Mouse (Mus musculus) limb, embryonic 12.5 days (tissue): Measurements from ENCODE around the gene Resp18. TPM values are rescaled to one million over a fixed set of nuclear protein-coding genes. Genes with fewer than 3 reads are reported as not detected.

ENCODE experiments used
- ATAC-seq: fragments of 200-750 bp; cut with Nextera tagmentation; 2 replicates; pipeline ENCODE4 v1.8.0; 2017; ENCODE audit warnings: low read depth, moderate TSS enrichment; ENCODE audit not compliant: insufficient number of reproducible peaks, insufficient read depth, low FRiP score, low TSS enrichment
- H3K27ac ChIP-seq: fragments of 300-500 bp; sonication (generic); 2 replicates; pipeline ENCODE4 v1.5.1; 2016; ENCODE audit warnings: mild to moderate bottlenecking, moderate library complexity
- H3K27me3 ChIP-seq: fragments of 300-500 bp; sonication (generic); 2 replicates; pipeline ENCODE4 v1.6.1; 2016; ENCODE audit warnings: mild to moderate bottlenecking, moderate library complexity
- H3K36me3 ChIP-seq: fragments of 300-500 bp; sonication (generic); 2 replicates; pipeline ENCODE4 v1.6.1; 2016; ENCODE audit warnings: mild to moderate bottlenecking, moderate library complexity
- H3K4me1 ChIP-seq: fragments of 300-500 bp; sonication (generic); replicated peaks from 2 replicates; pipeline ENCODE4 v1.6.1; 2016
- H3K4me2 ChIP-seq: fragments of 300-500 bp; sonication (generic); 2 replicates; pipeline ENCODE4 v1.6.1; 2016; ENCODE audit warnings: mild to moderate bottlenecking, moderate library complexity
- H3K4me3 ChIP-seq: fragments of 300-500 bp; sonication (generic); replicated peaks from 2 replicates; pipeline ENCODE4 v1.5.1; 2016; ENCODE audit warnings: mild to moderate bottlenecking
- H3K9ac ChIP-seq: fragments of 300-500 bp; sonication (generic); replicated peaks from 2 replicates; pipeline ENCODE4 v1.6.1; 2016; ENCODE audit warnings: mild to moderate bottlenecking, moderate library complexity
- H3K9me3 ChIP-seq: fragments of 300-500 bp; sonication (generic); 2 replicates; pipeline ENCODE4 v1.6.1; 2016; ENCODE audit warnings: mild to moderate bottlenecking, moderate library complexity
- WGBS: fragments of 180-500 bp; shearing (Covaris S2); methylation state at CpG from one replicate; pipeline ENCODE4 v1.1.7; 2016; 5-methylcytosine and 5-hydroxymethylcytosine counted together
- polyA plus RNA-seq: library from polyadenylated mRNA; unstranded; fragments of >200 nt; fragmentation: Nextera tagmentation; extraction: Ambion mirVana; gene quantifications from 2 replicates; pipeline ENCODE4 v1.2.1, GENCODE M21; 2016

The Resp18 gene
- polyA plus RNA-seq, 1 experiment from 2014 or later = 0.83 TPM

- Histone ChIP-seq H3K9ac (no peak within 1 kb of the TSS), H3K4me2 (peak within 1 kb of the TSS; percentile 26; the same call in 1 of the 2 replicates), H3K36me3 (no peaks in the 10 kb centered on the region), H3K9me3 (no peaks in the 10 kb centered on the region), H3K27me3 (peaks cover 66% of the 10 kb centered on the region), H3K4me3 (peak within 1 kb of the TSS; percentile 18; the same call in 1 of the 2 replicates), H3K4me1 (no peaks in the 10 kb centered on the region), H3K27ac (no peak within 1 kb of the TSS)
- 12% methylated on average over 32 of the region's 32 CpGs for WGBS
- ATAC-seq = no peak
Measured at GRCm38 (mm10) chr1:75264091-75264880, 13.9 kb downstream of the Resp18 start, which contains the start of gene Ptprn. Gene Ptprn, minus strand, starts transcription at chr1:75264502.

GRCm38 (mm10) chr1:75262969-75263951 is 15.0 kb downstream of the Resp18 start:
- no peak overlapping the region for H3K9ac ChIP-seq
- H3K27ac ChIP-seq = no peak overlapping the region
- no peaks in the 10 kb centered on the region for H3K36me3 ChIP-seq
- H3K4me1 ChIP-seq = no peaks in the 10 kb centered on the region
- peak overlapping the region; percentile 18; the same call in 1 of the 2 replicates for H3K4me3 ChIP-seq
- ATAC-seq = no peak
- peaks cover 57% of the 10 kb centered on the region for H3K27me3 ChIP-seq
- H3K9me3 ChIP-seq = no peaks in the 10 kb centered on the region
- peak overlapping the region; percentile 26; the same call in 1 of the 2 replicates for H3K4me2 ChIP-seq
- WGBS = 2% methylated on average over 40 of the region's 40 CpGs

DNA sequence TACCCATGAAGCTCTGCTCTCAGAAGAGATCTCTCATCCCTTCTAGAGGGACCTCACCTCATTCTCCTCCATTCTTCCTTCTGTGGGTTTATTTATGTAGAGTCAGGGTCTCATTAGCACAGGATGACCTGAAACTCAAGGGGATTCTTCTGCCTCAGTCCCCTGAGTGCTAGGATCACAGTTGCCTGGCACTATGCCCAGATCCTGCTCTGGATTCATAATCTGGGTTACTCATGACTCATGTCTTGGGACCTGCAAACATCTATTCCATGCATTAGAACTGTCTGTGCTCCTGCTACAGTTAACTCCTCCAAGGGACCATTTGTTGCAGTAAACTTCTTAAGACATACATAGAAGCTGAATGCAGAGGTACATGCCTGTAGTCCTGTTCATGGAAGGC is 16.9 kb downstream of the Resp18 start:
- Histone ChIP-seq H3K9ac (no peak overlapping the region), H3K4me2 (no peak overlapping the region), H3K4me1 (no peaks in the 10 kb centered on the region), H3K27ac (no peak overlapping the region), H3K4me3 (no peak overlapping the region), H3K9me3 (no peaks in the 10 kb centered on the region), H3K36me3 (no peaks in the 10 kb centered on the region), H3K27me3 (peaks cover 63% of the 10 kb centered on the region)
- no peak for ATAC-seq

GRCm38 (mm10) chr1:75255516-75256046 is 22.6 kb downstream of the Resp18 start:
- Histone ChIP-seq H3K9me3 (no peaks in the 10 kb centered on the region), H3K36me3 (no peaks in the 10 kb centered on the region), H3K9ac (no peak overlapping the region), H3K27me3 (peaks cover 34% of the 10 kb centered on the region), H3K4me1 (peaks cover 10% of the 10 kb centered on the region; the same call in 1 of the 2 replicates), H3K27ac (no peak overlapping the region), H3K4me3 (no peak overlapping the region), H3K4me2 (no peak overlapping the region)
- 68% methylated on average over 10 of the region's 10 CpGs for WGBS
- ATAC-seq = no peak

DNA sequence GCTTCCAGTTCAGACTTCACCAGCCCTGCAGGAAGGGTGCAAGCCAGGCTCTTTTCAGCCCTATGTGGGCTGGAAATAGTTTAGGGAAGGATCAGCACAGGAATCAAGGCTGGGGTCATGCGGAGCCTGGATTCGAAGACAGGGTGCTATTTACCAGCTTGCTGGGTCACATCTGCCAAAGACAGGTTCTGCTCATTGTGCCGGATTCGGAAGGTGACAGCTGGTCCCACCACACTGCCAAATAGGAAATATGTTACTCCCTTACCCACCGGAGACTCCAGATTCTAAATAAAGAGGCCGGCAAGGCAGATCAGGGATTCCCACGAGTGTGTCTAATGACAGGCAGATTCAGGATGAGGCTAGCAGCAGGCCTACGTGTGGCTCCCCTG is 23.6 kb downstream of the Resp18 start:
- WGBS = 70% methylated on average over 8 of the region's 8 CpGs
- H3K4me3 ChIP-seq = no peak overlapping the region

DNA sequence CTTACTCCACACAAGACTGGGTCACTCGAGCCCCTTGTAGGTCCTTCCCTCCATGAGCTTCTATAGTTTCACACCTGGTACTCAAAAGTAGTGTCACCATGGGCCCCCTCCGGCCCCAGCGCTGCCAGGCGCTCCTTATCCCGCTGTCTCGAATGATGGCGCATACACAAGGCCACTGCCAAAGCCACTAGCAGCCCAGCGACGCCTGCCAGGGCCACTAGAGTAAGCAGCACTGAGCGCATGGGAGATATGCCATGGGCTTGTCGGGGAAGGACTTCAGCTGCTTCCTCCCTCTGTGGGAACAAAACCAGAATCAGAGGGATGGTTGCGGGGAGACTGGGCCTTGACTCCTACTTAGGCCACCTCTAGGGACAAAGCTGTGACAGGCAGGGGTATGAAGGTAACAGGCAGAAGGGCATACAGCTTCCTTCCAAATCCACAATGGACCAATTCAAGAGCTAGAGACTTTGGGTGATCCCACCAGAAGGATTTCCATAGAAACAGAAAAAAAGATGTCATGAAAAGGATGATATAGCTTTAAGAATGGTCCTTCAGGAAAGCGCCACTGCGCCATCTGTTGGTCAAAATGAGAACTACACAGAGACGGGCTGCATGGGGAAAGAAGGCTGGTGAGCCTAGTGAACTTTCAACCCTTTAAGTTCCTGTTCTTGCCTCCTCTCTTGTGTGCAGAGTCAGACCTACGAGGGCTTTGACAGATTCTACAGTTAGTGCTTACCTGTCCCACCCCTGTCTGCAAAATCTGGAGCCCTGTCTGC is 24.2 kb downstream of the Resp18 start:
- ATAC-seq = no peak
- 67% methylated on average over 16 of the region's 16 CpGs for WGBS

More for the DNA sequence above, 23.6 kb downstream of the Resp18 start:
- no peak overlapping the region for H3K4me2 ChIP-seq
- H3K9ac ChIP-seq = no peak overlapping the region
- no peaks in the 10 kb centered on the region for H3K9me3 ChIP-seq
- peaks cover 30% of the 10 kb centered on the region for H3K27me3 ChIP-seq
- ATAC-seq = no peak
- H3K36me3 ChIP-seq = no peaks in the 10 kb centered on the region
- H3K4me1 ChIP-seq = peaks cover 12% of the 10 kb centered on the region; the same call in 1 of the 2 replicates
- H3K27ac ChIP-seq = no peak overlapping the region

GRCm38 (mm10) chr1:75253029-75253428 is 25.2 kb downstream of the Resp18 start:
- Histone ChIP-seq H3K27me3 (peaks cover 30% of the 10 kb centered on the region), H3K27ac (no peak overlapping the region), H3K36me3 (no peaks in the 10 kb centered on the region), H3K4me2 (no peak overlapping the region), H3K4me1 (peaks cover 18% of the 10 kb centered on the region), H3K4me3 (no peak overlapping the region), H3K9me3 (no peaks in the 10 kb centered on the region), H3K9ac (no peak overlapping the region)
- 72% methylated on average over 16 of the region's 16 CpGs for WGBS
- no peak for ATAC-seq

More for the DNA sequence above, 24.2 kb downstream of the Resp18 start:
- H3K4me1 ChIP-seq = peaks cover 12% of the 10 kb centered on the region; the same call in 1 of the 2 replicates
- H3K4me3 ChIP-seq = no peak overlapping the region
- no peaks in the 10 kb centered on the region for H3K9me3 ChIP-seq
- no peak overlapping the region for H3K9ac ChIP-seq
- peaks cover 30% of the 10 kb centered on the region for H3K27me3 ChIP-seq
- no peaks in the 10 kb centered on the region for H3K36me3 ChIP-seq
- no peak overlapping the region for H3K27ac ChIP-seq
- no peak overlapping the region for H3K4me2 ChIP-seq

GRCm38 (mm10) chr1:75252308-75252707 is 25.9 kb downstream of the Resp18 start:
- Histone ChIP-seq H3K27me3 (peaks cover 25% of the 10 kb centered on the region), H3K9me3 (no peaks in the 10 kb centered on the region), H3K4me3 (no peak overlapping the region), H3K4me2 (no peak overlapping the region), H3K4me1 (peaks cover 25% of the 10 kb centered on the region), H3K36me3 (no peaks in the 10 kb centered on the region), H3K9ac (no peak overlapping the region), H3K27ac (no peak overlapping the region)
- WGBS = 69% methylated on average over 13 of the region's 13 CpGs
- no peak for ATAC-seq

DNA sequence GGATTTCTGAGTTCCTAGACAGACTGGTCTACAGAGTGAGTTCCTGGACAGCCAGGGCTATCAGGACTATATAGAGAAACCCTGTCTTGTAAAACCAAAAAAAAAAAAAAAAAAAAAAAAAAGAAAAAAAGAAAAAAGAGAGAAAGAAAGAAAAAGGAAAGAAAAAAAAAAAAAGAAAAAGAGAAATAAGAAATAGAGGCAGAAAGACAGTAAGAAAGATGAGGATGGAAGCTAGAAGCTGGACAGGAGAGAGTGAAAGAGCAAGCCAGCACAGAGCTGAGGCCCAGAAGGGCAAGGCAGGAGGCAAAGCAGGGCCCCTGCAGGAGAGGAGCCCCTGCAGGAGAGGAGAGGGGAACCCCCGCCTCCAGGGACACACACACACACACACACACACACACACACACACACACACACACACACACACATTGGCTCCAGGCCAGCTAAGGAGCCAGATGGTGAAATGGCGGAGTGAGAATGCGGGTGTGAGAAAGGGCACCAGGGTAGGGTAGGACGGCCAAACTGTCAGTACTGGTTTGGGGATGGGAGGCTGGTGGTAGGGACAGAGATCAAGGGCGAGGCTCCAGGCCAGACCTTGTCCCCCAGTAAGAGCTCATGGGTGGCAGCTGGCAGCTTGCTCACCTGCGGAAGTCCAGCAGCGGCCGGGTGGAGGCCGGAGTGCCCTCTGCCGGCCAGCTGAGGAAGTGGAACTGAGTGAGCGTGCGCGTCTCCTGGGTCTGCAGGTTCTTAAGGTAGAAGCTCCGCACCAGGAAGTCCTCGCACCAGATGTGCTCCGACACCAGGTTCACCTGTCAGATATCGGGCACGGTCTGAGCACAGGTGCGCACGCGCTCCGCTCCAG is 26.9 kb downstream of the Resp18 start:
- no peaks in the 10 kb centered on the region for H3K36me3 ChIP-seq
- peak overlapping the region; percentile 51 for H3K4me2 ChIP-seq
- H3K9ac ChIP-seq = no peak overlapping the region
- peaks cover 25% of the 10 kb centered on the region for H3K4me1 ChIP-seq
- no peaks in the 10 kb centered on the region for H3K9me3 ChIP-seq
- peaks cover 21% of the 10 kb centered on the region for H3K27me3 ChIP-seq
- peak overlapping the region; percentile 27 for H3K4me3 ChIP-seq
- no peak overlapping the region for H3K27ac ChIP-seq
- no peak for ATAC-seq
- 5% methylated on average over 21 of the region's 22 CpGs for WGBS

DNA sequence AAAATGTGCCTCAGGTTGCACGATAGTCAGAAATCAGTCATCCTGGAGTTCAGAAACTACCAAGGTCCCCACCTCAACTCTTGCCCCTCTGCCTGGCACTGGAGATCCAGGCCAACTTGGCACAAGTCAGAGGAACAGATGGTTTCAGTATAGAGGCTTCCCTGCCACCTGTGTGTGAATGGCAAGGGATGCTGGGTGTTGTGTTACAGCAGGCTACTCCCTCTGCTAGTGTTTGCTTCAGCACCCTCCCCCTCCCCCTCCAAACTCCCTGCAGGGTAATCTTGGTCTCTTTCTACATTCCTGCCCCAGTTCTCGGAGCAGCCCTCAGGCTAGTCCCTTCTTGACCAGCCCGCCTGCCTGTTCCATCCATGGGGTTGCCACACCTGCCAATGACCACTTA is 27.7 kb downstream of the Resp18 start:
- no peak overlapping the region for H3K4me2 ChIP-seq
- H3K9me3 ChIP-seq = no peaks in the 10 kb centered on the region
- no peak overlapping the region for H3K4me3 ChIP-seq
- no peak for ATAC-seq
- peaks cover 17% of the 10 kb centered on the region for H3K27me3 ChIP-seq
- no peaks in the 10 kb centered on the region for H3K36me3 ChIP-seq
- 57% methylated on average over 3 of the region's 3 CpGs for WGBS
- H3K9ac ChIP-seq = no peak overlapping the region
- no peak overlapping the region for H3K27ac ChIP-seq
- H3K4me1 ChIP-seq = peaks cover 25% of the 10 kb centered on the region
